ENCODE assay signal across 17 mouse cellular contexts in the genomic region with DNA sequence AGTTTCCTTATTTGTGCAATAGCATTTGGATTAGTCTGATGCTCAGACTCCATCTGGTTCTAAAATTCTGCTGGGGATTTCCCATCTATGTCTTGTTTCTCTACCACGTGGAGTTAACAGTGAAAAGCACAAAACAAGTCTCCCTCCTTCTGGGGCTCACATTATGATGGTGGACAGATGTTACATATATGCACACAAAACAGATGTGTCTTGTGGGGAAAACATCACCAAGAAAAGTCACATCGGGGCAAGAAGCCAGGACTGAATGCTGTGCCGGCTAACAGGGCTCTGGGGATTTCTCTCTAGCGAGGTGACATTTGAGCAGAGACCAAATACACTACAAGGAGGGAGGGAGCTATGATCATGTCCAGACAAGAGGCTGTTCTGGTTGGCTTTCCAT. TPM values are rescaled to one million over a fixed set of nuclear protein-coding genes. Genes with fewer than 3 reads are reported as not detected.
DNase-seq lines count a peak whose midpoint lies in the region; ATAC-seq lines count a peak whose summit lies in the region.
"Had no signal": no experiment of that assay in that cellular context is flagged by ENCODE, and none has a peak within 500 bp of the region (broad histone marks: within the 10 kb centered on the region; RNA-seq: fewer than 3 reads in every experiment).

No protein-coding gene starts in this region.

- H3K9me3 ChIP-seq in embryonic facial prominence, embryonic 14.5 days (ENCODE audit: control insufficient read depth, low read length), result no peaks in the 10 kb centered on the region
- no peaks in the 10 kb centered on the region for H3K9me3 ChIP-seq in embryonic facial prominence, embryonic 10.5 days
- no peaks in the 10 kb centered on the region for H3K9me3 ChIP-seq in embryonic facial prominence, embryonic 15.5 days (replicated peaks)
- no peaks in the 10 kb centered on the region for H3K9me3 ChIP-seq in intestine, embryonic 16.5 days (ENCODE audit: control insufficient read depth, low read length)
- H3K9me3 ChIP-seq: forebrain, embryonic 13.5 days; stomach, embryonic 15.5 days had no signal

- H3K4me3 ChIP-seq in embryonic facial prominence, embryonic 14.5 days (ENCODE audit: low read depth, low read length), result no peak overlapping the region
- no peak overlapping the region for H3K4me3 ChIP-seq in embryonic facial prominence, embryonic 10.5 days
- no peak overlapping the region for H3K4me3 ChIP-seq in embryonic facial prominence, embryonic 15.5 days (replicated peaks)
- H3K4me3 ChIP-seq in intestine, embryonic 16.5 days (ENCODE audit: low read length), result no peak overlapping the region
- H3K4me3 ChIP-seq: forebrain, embryonic 13.5 days; heart, adult 2 months; stomach, embryonic 15.5 days had no signal

- H3K9ac ChIP-seq in embryonic facial prominence, embryonic 14.5 days (ENCODE audit: low read depth, low read length), result no peak overlapping the region
- H3K9ac ChIP-seq in embryonic facial prominence, embryonic 15.5 days, result no peak overlapping the region
- no peak overlapping the region for H3K9ac ChIP-seq in intestine, embryonic 16.5 days (ENCODE audit: low read depth, low read length)
- H3K9ac ChIP-seq: forebrain, embryonic 13.5 days; hindbrain, embryonic 14.5 days; stomach, embryonic 15.5 days had no signal

- peak; percentile 69 for DNase-seq in embryonic facial prominence, embryonic 14.5 days (ENCODE audit: low spot score)
- no peak for DNase-seq in embryonic facial prominence, embryonic 10.5 days (ENCODE audit: low spot score)
- peak; percentile 44 to 50 for DNase-seq in kidney, postnatal 4 days
- no peak for DNase-seq in kidney, adult 18-20 months
- DNase-seq in cerebellum, adult 11-12 months, result no peak
- DNase-seq in spleen, postnatal 14 days (ENCODE audit: low spot score in 2 of 2), result no peak
- DNase-seq: midbrain, embryonic 14.5 days; thymus, postnatal 14 days had no signal

- peak; percentile 47; the same call in 1 of the 2 replicates for ATAC-seq in embryonic facial prominence, embryonic 14.5 days (ENCODE audit: low read depth)
- peak; percentile 69; the same call in 1 of the 2 replicates for ATAC-seq in embryonic facial prominence, embryonic 15.5 days (ENCODE audit: insufficient number of reproducible peaks, low FRiP score, low TSS enrichment, low read depth)
- peak; percentile 33; the same call in 1 of the 2 replicates for ATAC-seq in intestine, embryonic 16.5 days
- ATAC-seq: forebrain, embryonic 13.5 days; Patski had no signal

- WGBS in embryonic facial prominence, embryonic 14.5 days, result 32% methylated on average over 4 of the region's 4 CpGs
- WGBS in embryonic facial prominence, embryonic 10.5 days, result 81% methylated on average over 4 of the region's 4 CpGs
- 21% methylated on average over 4 of the region's 4 CpGs for WGBS in embryonic facial prominence, embryonic 15.5 days
- 56% methylated on average over 4 of the region's 4 CpGs for WGBS in intestine, embryonic 16.5 days

- no peaks in the 10 kb centered on the region; the same call in 1 of the 2 replicates for H3K4me1 ChIP-seq in embryonic facial prominence, embryonic 14.5 days (ENCODE audit: control insufficient read depth, insufficient read depth, low read length)
- H3K4me1 ChIP-seq in embryonic facial prominence, embryonic 10.5 days, result no peaks in the 10 kb centered on the region
- H3K4me1 ChIP-seq in embryonic facial prominence, embryonic 15.5 days, result peaks cover 17% of the 10 kb centered on the region; the same call in 1 of the 2 replicates
- no peaks in the 10 kb centered on the region for H3K4me1 ChIP-seq in intestine, embryonic 16.5 days (ENCODE audit: control insufficient read depth, insufficient read depth, low read length)
- H3K4me1 ChIP-seq: forebrain, embryonic 13.5 days; stomach, embryonic 15.5 days had no signal

- no peaks in the 10 kb centered on the region for H3K27me3 ChIP-seq in embryonic facial prominence, embryonic 14.5 days (replicated peaks; ENCODE audit: control insufficient read depth, insufficient read depth, low read length)
- no peaks in the 10 kb centered on the region for H3K27me3 ChIP-seq in embryonic facial prominence, embryonic 10.5 days (replicated peaks; ENCODE audit: low read depth, poor library complexity, severe bottlenecking)
- no peaks in the 10 kb centered on the region for H3K27me3 ChIP-seq in embryonic facial prominence, embryonic 15.5 days
- H3K27me3 ChIP-seq in intestine, embryonic 16.5 days (replicated peaks; ENCODE audit: control insufficient read depth, insufficient read depth, low read length), result no peaks in the 10 kb centered on the region
- H3K27me3 ChIP-seq: forebrain, embryonic 13.5 days; Patski; stomach, embryonic 15.5 days had no signal

- H3K4me2 ChIP-seq in embryonic facial prominence, embryonic 14.5 days (ENCODE audit: low read depth, low read length), result no peak overlapping the region
- H3K4me2 ChIP-seq in embryonic facial prominence, embryonic 15.5 days (replicated peaks), result no peak overlapping the region
- no peak overlapping the region for H3K4me2 ChIP-seq in intestine, embryonic 16.5 days (ENCODE audit: low read depth, low read length)
- H3K4me2 ChIP-seq: forebrain, embryonic 13.5 days; hindbrain, embryonic 14.5 days; liver, embryonic 11.5 days; stomach, embryonic 15.5 days had no signal

- no peak overlapping the region for H3K27ac ChIP-seq in embryonic facial prominence, embryonic 14.5 days (replicated peaks; ENCODE audit: low read depth, low read length)
- H3K27ac ChIP-seq in embryonic facial prominence, embryonic 10.5 days (replicated peaks), result no peak overlapping the region
- peak overlapping the region; percentile 39; the same call in 1 of the 2 replicates for H3K27ac ChIP-seq in embryonic facial prominence, embryonic 15.5 days (replicated peaks)
- peak overlapping the region; percentile 1; the same call in 1 of the 2 replicates for H3K27ac ChIP-seq in intestine, embryonic 16.5 days (ENCODE audit: low read length)
- H3K27ac ChIP-seq: forebrain, embryonic 13.5 days; heart, adult 2 months; hindbrain, embryonic 14.5 days had no signal

- H3K36me3 ChIP-seq in embryonic facial prominence, embryonic 14.5 days (ENCODE audit: control insufficient read depth, insufficient read depth, low read length), result no peaks in the 10 kb centered on the region
- no peaks in the 10 kb centered on the region for H3K36me3 ChIP-seq in embryonic facial prominence, embryonic 10.5 days (replicated peaks)
- no peaks in the 10 kb centered on the region for H3K36me3 ChIP-seq in embryonic facial prominence, embryonic 15.5 days
- H3K36me3 ChIP-seq in intestine, embryonic 16.5 days (ENCODE audit: control insufficient read depth, insufficient read depth, low read length), result no peaks in the 10 kb centered on the region
- H3K36me3 ChIP-seq: stomach, embryonic 15.5 days had no signal

RNA-seq across cellular contexts. Expression of gene Il1r2, which starts 32.8 kb away (rescaled TPM):
- 0.54 and 0.81 TPM in 2 replicates for polyA plus RNA-seq in embryonic facial prominence, embryonic 14.5 days (2014; fragmentation: Nextera tagmentation; extraction: Ambion mirVana)
- 0.20 and 0.31 TPM in 2 replicates for polyA plus RNA-seq in embryonic facial prominence, embryonic 10.5 days (2016; fragmentation: Nextera tagmentation; extraction: Ambion mirVana)
- polyA plus RNA-seq in embryonic facial prominence, embryonic 15.5 days (2015; fragmentation: Nextera tagmentation; extraction: Ambion mirVana), result 4.0 and 4.7 TPM in 2 replicates
- polyA plus RNA-seq in intestine, embryonic 16.5 days (2015; fragmentation: Nextera tagmentation; extraction: Ambion mirVana), result 1.5 and 2.0 TPM in 2 replicates
- polyA plus RNA-seq: kidney, embryonic 14.5 days had no signal

Comparison
In these comparisons a context has a peak if more than half of its experiments do, and no peak if none do; other contexts are left out.
1. DNase-seq: peak in embryonic facial prominence, embryonic 14.5 days (single experiment) and kidney, postnatal 4 days (2 of 2); none in embryonic facial prominence, embryonic 10.5 days (single experiment), kidney, adult 18-20 months (single experiment), cerebellum, adult 11-12 months (single experiment) and spleen, postnatal 14 days (0 of 2).
2. H3K27ac ChIP-seq: peak in embryonic facial prominence, embryonic 15.5 days (single experiment) and intestine, embryonic 16.5 days (single experiment); none in embryonic facial prominence, embryonic 14.5 days (single experiment) and embryonic facial prominence, embryonic 10.5 days (single experiment).
3. Peak in every context shown above with its lines, with median percentiles within 50 percentile points of each other: ATAC-seq.